Mouse (Mus musculus): Measurements from ENCODE around the gene Pea15a.

GRCm38 (mm10) chr1:172162959-172163358 is 43.6 kb downstream of the Pea15a start:
- no peak for TF ChIP-seq CTCF (IDR thresholded peaks at IDR 0.05; ENCODE audit: low read depth)
- TF ChIP-seq EP300 (IDR thresholded peaks at IDR 0.05; ENCODE audit: low read depth): no peak

All from liver, postnatal 0 days (tissue).